Comparison of ENCODE assay signal across 22 mouse cellular contexts in the genomic region with DNA sequence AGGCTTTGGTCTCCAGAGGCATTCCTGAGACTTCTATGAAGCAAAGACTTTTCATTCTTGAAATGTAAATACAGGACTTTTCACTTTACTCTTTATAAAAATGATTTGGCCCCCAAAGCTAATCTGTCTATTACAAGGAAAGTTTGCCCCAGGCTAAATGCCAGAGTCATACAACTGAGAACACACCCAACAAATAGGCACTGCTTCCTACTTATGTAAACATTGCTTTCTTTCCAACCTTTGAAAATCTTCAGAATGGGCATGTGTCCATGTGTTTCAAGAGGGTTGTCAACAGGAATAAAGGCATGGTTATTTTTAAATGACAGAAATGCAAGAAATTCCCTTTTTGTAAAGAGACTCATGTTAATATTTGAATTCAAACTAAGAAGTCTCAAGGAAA.
DNase-seq lines count a peak whose midpoint lies in the region; ATAC-seq and TF ChIP-seq lines count a peak whose summit lies in the region.
"Had no signal": no experiment of that assay in that cellular context is flagged by ENCODE, and none has a peak within 500 bp of the region (broad histone marks: within the 10 kb centered on the region; RNA-seq: fewer than 3 reads in every experiment).

No protein-coding gene starts in this region.

- no peaks in the 10 kb centered on the region for H3K36me3 ChIP-seq in embryonic facial prominence, embryonic 14.5 days (ENCODE audit: control insufficient read depth, insufficient read depth, low read length)
- H3K36me3 ChIP-seq in embryonic facial prominence, embryonic 10.5 days (replicated peaks): no peaks in the 10 kb centered on the region
- no peaks in the 10 kb centered on the region for H3K36me3 ChIP-seq in lung, embryonic 16.5 days (ENCODE audit: control insufficient read depth, insufficient read depth, low read length)
- H3K36me3 ChIP-seq in liver, embryonic 12.5 days: no peaks in the 10 kb centered on the region
- H3K36me3 ChIP-seq: heart, embryonic 10.5 days; hindbrain, embryonic 12.5 days had no signal

- H3K27ac ChIP-seq in embryonic facial prominence, embryonic 14.5 days (replicated peaks; ENCODE audit: low read depth, low read length): peak overlapping the region; percentile 48
- no peak overlapping the region for H3K27ac ChIP-seq in embryonic facial prominence, embryonic 10.5 days (replicated peaks)
- peak overlapping the region; percentile 63; the same call in 1 of the 2 replicates for H3K27ac ChIP-seq in lung, embryonic 16.5 days (ENCODE audit: low read length)
- peak overlapping the region; percentile 95 for H3K27ac ChIP-seq in embryonic fibroblast, embryonic 13.5 days (ENCODE audit: insufficient read depth, low read length)
- no peak overlapping the region for H3K27ac ChIP-seq in liver, embryonic 12.5 days
- H3K27ac ChIP-seq: heart, embryonic 10.5 days; hindbrain, embryonic 12.5 days had no signal

- H3K9ac ChIP-seq in embryonic facial prominence, embryonic 14.5 days (ENCODE audit: low read depth, low read length): no peak overlapping the region
- H3K9ac ChIP-seq in lung, embryonic 16.5 days (ENCODE audit: low read length): no peak overlapping the region
- no peak overlapping the region for H3K9ac ChIP-seq in liver, embryonic 12.5 days
- H3K9ac ChIP-seq: hindbrain, embryonic 12.5 days had no signal

- no peaks in the 10 kb centered on the region for H3K27me3 ChIP-seq in embryonic facial prominence, embryonic 14.5 days (replicated peaks; ENCODE audit: control insufficient read depth, insufficient read depth, low read length)
- H3K27me3 ChIP-seq in embryonic facial prominence, embryonic 10.5 days (replicated peaks; ENCODE audit: low read depth, poor library complexity, severe bottlenecking): no peaks in the 10 kb centered on the region
- H3K27me3 ChIP-seq in lung, embryonic 16.5 days (ENCODE audit: control insufficient read depth, insufficient read depth, low read depth, low read length): no peaks in the 10 kb centered on the region
- no peaks in the 10 kb centered on the region for H3K27me3 ChIP-seq in liver, embryonic 12.5 days (replicated peaks)
- H3K27me3 ChIP-seq: CH12.LX; hindbrain, embryonic 12.5 days had no signal

- no peaks in the 10 kb centered on the region for H3K4me1 ChIP-seq in embryonic facial prominence, embryonic 14.5 days (ENCODE audit: control insufficient read depth, insufficient read depth, low read length)
- no peaks in the 10 kb centered on the region for H3K4me1 ChIP-seq in embryonic facial prominence, embryonic 10.5 days
- H3K4me1 ChIP-seq in lung, embryonic 16.5 days (replicated peaks; ENCODE audit: control insufficient read depth, insufficient read depth, low read length): peaks cover 10% of the 10 kb centered on the region; the same call in 1 of the 2 replicates
- H3K4me1 ChIP-seq in embryonic fibroblast, embryonic 13.5 days (ENCODE audit: control insufficient read depth, insufficient read depth, low read length): peaks cover 16% of the 10 kb centered on the region
- H3K4me1 ChIP-seq in liver, embryonic 12.5 days: no peaks in the 10 kb centered on the region
- H3K4me1 ChIP-seq: heart, embryonic 10.5 days; hindbrain, embryonic 12.5 days had no signal

- no peak overlapping the region for H3K4me2 ChIP-seq in embryonic facial prominence, embryonic 14.5 days (ENCODE audit: low read depth, low read length)
- H3K4me2 ChIP-seq in lung, embryonic 16.5 days (ENCODE audit: low read depth, low read length): no peak overlapping the region
- H3K4me2 ChIP-seq in liver, embryonic 12.5 days: no peak overlapping the region
- H3K4me2 ChIP-seq: hindbrain, embryonic 12.5 days had no signal

- ATAC-seq in embryonic facial prominence, embryonic 14.5 days (ENCODE audit: low read depth): 0 out of 2 replicates have a peak, but pooled peaks have one; percentile 47
- ATAC-seq in lung, embryonic 16.5 days (ENCODE audit: low read depth): peak; percentile 91
- ATAC-seq in liver, embryonic 12.5 days: no peak
- ATAC-seq: forebrain, embryonic 14.5 days; hindbrain, embryonic 16.5 days; inflammation-experienced regulatory T-cells, adult 6 months had no signal

- no peak overlapping the region for H3K4me3 ChIP-seq in embryonic facial prominence, embryonic 14.5 days (ENCODE audit: low read depth, low read length)
- no peak overlapping the region for H3K4me3 ChIP-seq in embryonic facial prominence, embryonic 10.5 days
- H3K4me3 ChIP-seq in lung, embryonic 16.5 days (ENCODE audit: low read length): no peak overlapping the region
- H3K4me3 ChIP-seq in embryonic fibroblast, embryonic 13.5 days (ENCODE audit: insufficient read depth, low read length): no peak overlapping the region
- no peak overlapping the region for H3K4me3 ChIP-seq in liver, embryonic 12.5 days
- H3K4me3 ChIP-seq: heart, embryonic 10.5 days; hindbrain, embryonic 12.5 days had no signal

- TF ChIP-seq CTCF in embryonic fibroblast, embryonic 13.5 days (IDR thresholded peaks at IDR 0.05; ENCODE audit: borderline replicate concordance, insufficient read depth, low read length): no peak

- DNase-seq in embryonic facial prominence, embryonic 14.5 days (ENCODE audit: low spot score): peak; percentile 86
- DNase-seq in embryonic facial prominence, embryonic 10.5 days (ENCODE audit: low spot score): no peak
- DNase-seq in lung, adult 18-20 months: no peak
- peak; percentile 5 for DNase-seq in lung, postnatal 25 days (ENCODE audit: low spot score)
- DNase-seq in gastrocnemius, adult 8-10 months (ENCODE audit: low spot score in 2 of 2): no peak
- DNase-seq: adrenal gland, postnatal 10 days; cerebellum, adult 18-20 months; cerebellum, adult 9-11 months; cerebellum, postnatal 36 days; gastrocnemius, postnatal 10 days; heart, adult 18-20 months; heart, postnatal 10 days; heart, postnatal 4 days had no signal

- H3K9me3 ChIP-seq in embryonic facial prominence, embryonic 14.5 days (ENCODE audit: control insufficient read depth, low read length): peaks cover 9% of the 10 kb centered on the region
- peaks cover 8% of the 10 kb centered on the region for H3K9me3 ChIP-seq in embryonic facial prominence, embryonic 10.5 days
- peaks cover 4% of the 10 kb centered on the region; the same call in 1 of the 2 replicates for H3K9me3 ChIP-seq in lung, embryonic 16.5 days (ENCODE audit: control insufficient read depth, low read length)
- 0 out of 2 replicates have a peak, but pooled peaks cover 7% of the 10 kb centered on the region for H3K9me3 ChIP-seq in liver, embryonic 12.5 days (replicated peaks)
- H3K9me3 ChIP-seq: heart, embryonic 10.5 days had no signal

- TF ChIP-seq POLR2A in embryonic fibroblast, embryonic 13.5 days (IDR thresholded peaks at IDR 0.05; ENCODE audit: low read depth, low read length): no peak

Comparison
In these comparisons a context has a peak if more than half of its experiments do, and no peak if none do; other contexts are left out.
1. DNase-seq: peak in embryonic facial prominence, embryonic 14.5 days (single experiment) and lung, postnatal 25 days (single experiment); none in embryonic facial prominence, embryonic 10.5 days (single experiment), lung, adult 18-20 months (0 of 2) and gastrocnemius, adult 8-10 months (0 of 2).
2. H3K27ac ChIP-seq: peak in embryonic facial prominence, embryonic 14.5 days (single experiment), lung, embryonic 16.5 days (single experiment) and embryonic fibroblast, embryonic 13.5 days (single experiment); none in embryonic facial prominence, embryonic 10.5 days (single experiment) and liver, embryonic 12.5 days (single experiment).